Mouse (Mus musculus): ENCODE measurements around the gene Rpp14.

DNA sequence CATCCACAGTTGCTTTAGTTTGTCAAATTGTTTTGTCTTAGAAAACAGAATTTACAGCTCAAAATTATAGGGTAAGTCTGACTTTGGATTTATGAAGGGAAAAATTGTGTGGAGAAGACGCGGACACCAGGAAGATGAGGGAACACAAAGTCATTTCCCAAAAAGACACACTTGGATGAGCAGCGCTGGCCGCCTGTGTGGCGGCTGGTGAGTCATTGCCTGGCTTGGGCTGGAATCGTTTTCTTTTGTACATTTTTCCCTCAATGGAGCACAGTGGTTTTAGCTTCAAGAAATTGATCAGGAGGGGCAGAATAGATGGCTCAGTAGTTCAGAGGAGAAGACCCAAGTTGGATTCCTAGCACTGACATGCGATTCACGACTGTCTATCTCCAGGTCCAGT lies 21.7 kb downstream of the Rpp14 start:
- no peak for TF ChIP-seq CTCF (IDR thresholded peaks at IDR 0.05; ENCODE audit: low read depth, low read length)
- TF ChIP-seq GATA1 (IDR thresholded peaks at IDR 0.05; ENCODE audit: borderline replicate concordance, low read length): no peak
- no peak for TF ChIP-seq GATA2 (IDR thresholded peaks at IDR 0.05; ENCODE audit: borderline replicate concordance, low read depth, low read length)
- no peak for TF ChIP-seq TAL1 (conservative IDR thresholded peaks at IDR 0.05; ENCODE audit: low read depth, low read length)
- TF ChIP-seq POLR2AphosphoS5 (IDR thresholded peaks at IDR 0.05; ENCODE audit: insufficient replicate concordance, low read depth, low read length): no peak

All from G1E (cell line).